Mouse (Mus musculus) embryonic fibroblast, embryonic 13.5 days (primary cell): ENCODE results near the gene Mta3.

ENCODE experiments used
- CTCF ChIP-seq: IDR thresholded peaks from 2 replicates; pipeline ENCODE4 v1.5.1; 2011; ENCODE audit warnings: mild to moderate bottlenecking, control low read depth, low read length, moderate library complexity, borderline replicate concordance; ENCODE audit not compliant: insufficient read depth
- POLR2A ChIP-seq: IDR thresholded peaks from 2 replicates; pipeline ENCODE4 v1.6.1; 2011; ENCODE audit warnings: low read depth, mild to moderate bottlenecking, control low read depth, low read length, moderate library complexity

DNA sequence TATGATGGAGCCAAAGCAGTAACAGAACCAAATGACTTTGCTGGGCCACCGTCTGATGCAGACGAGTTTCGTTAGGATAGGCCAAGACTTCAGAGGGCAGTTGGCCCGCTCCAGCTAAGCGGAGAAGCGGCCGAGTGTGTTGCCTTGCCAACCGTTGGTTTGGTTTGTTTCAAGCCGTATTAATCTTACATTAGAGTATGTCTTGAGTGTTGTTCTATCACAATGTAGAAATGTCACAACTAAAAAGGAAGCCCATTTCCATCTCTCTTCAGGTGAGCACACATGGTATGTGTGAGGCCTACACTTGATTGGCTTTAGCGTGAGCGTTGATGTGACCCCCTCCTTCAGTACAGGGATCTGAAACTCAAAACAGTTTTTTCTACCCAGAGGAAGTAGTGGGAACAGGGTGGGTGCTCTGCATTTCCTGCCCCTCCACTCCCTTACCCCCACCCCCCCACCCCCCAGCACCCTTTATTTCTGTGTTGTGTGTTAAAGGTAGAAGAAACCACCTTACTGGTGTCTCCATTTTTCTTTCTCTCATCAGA, 93.6 kb downstream of the Mta3 start:
- TF ChIP-seq POLR2A (no peak), CTCF (no peak)
